Comparison of ENCODE assay signal across 8 mouse cellular contexts in the genomic region with DNA sequence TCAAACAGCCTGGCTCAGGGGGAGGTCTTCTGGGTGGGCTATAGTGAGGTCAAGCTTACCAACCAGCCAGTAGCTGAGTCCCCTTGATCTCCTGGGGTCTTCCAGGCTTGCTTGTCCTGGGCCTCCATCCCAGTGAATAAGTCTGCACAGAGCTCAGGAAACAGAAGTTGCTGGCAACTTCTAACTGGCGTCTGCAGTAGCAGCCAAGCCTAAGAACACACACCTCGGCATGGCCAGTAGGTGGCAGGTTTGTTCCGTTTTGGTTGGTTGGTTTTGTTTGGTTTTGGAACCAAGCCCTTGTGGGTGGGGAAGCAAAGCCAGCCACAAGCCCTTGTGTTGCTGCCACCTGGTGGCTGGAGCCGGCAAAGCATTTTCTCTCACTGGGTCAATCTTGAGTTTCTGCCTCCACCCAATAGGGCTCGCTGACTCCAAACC. TPM values are rescaled to one million over a fixed set of nuclear protein-coding genes. Genes with fewer than 3 reads are reported as not detected.
DNase-seq lines count a peak whose midpoint lies in the region; ATAC-seq lines count a peak whose summit lies in the region.

No protein-coding gene starts in this region.

- peak; percentile 99 for ATAC-seq in inflammation-experienced regulatory T-cells, adult 6 months
- ATAC-seq in megakaryocyte progenitor cell, adult 5-6 weeks (replicated peaks; ENCODE audit: poor library complexity) = peak; percentile 99

- peak; percentile 96 to 97 for DNase-seq in adrenal gland, adult 18-20 months (ENCODE audit: low spot score in 2 of 2)
- peak; percentile 95 for DNase-seq in embryo, embryonic 11 days
- DNase-seq in gastrocnemius, postnatal 25 days = peak; percentile 89
- DNase-seq in left cerebral cortex, adult 9 months (ENCODE audit: low spot score in 2 of 2) = peak; percentile 87 to 98
- DNase-seq in right cerebral cortex, postnatal 10 days (ENCODE audit: low spot score in 2 of 2) = peak; percentile 96
- DNase-seq in urinary bladder, postnatal 14 days (ENCODE audit: low spot score) = peak; percentile 98

RNA-seq across cellular contexts. Expression of a gene that starts 5.5 kb away (rescaled TPM):
- 1 to 10 TPM; 1.7 to 1.8 TPM for total RNA-seq in adrenal gland, adult 18-20 months (2021)
- total RNA-seq in gastrocnemius, postnatal 25 days (2021) = under 1 TPM in 1 of 2 experiments, not detected in 1; 0.32 TPM
- 10 to 100 TPM in 1 of 3 experiments, 1 to 10 TPM in 2; 1.2 to 17.5 (median 4.1) TPM for polyA plus RNA-seq in inflammation-experienced regulatory T-cells, adult 6 months (2017; shearing (Covaris generic))
- 7.7 and 10.3 TPM in 2 replicates for total RNA-seq in megakaryocyte progenitor cell, adult 5-6 weeks (2015)
- 10.2 and 14.1 TPM in 2 replicates for total RNA-seq in megakaryocyte progenitor cell, adult 5-6 weeks (2017)

RNA-seq across cellular contexts. Expression of a gene that starts 24.4 kb away (rescaled TPM):
- total RNA-seq in adrenal gland, adult 18-20 months (2021) = not detected
- total RNA-seq in gastrocnemius, postnatal 25 days (2021) = not detected
- not detected for polyA plus RNA-seq in inflammation-experienced regulatory T-cells, adult 6 months (2017; shearing (Covaris generic))
- total RNA-seq in megakaryocyte progenitor cell, adult 5-6 weeks (2015) = not detected in 2 replicates
- total RNA-seq in megakaryocyte progenitor cell, adult 5-6 weeks (2017) = not detected in 2 replicates

RNA-seq across cellular contexts. Expression of a gene that starts 26.2 kb away (rescaled TPM):
- total RNA-seq in adrenal gland, adult 18-20 months (2021) = 1 to 10 TPM; 4.4 to 7.0 TPM
- total RNA-seq in gastrocnemius, postnatal 25 days (2021) = 1 to 10 TPM; 4.8 to 5.9 TPM
- polyA plus RNA-seq in inflammation-experienced regulatory T-cells, adult 6 months (2017; shearing (Covaris generic)) = under 1 TPM; 0.35 to 0.52 (median 0.37) TPM
- total RNA-seq in megakaryocyte progenitor cell, adult 5-6 weeks (2015) = 1.1 and 1.6 TPM in 2 replicates
- total RNA-seq in megakaryocyte progenitor cell, adult 5-6 weeks (2017) = 0.20 and 0.42 TPM in 2 replicates

RNA-seq across cellular contexts. Expression of a gene that starts 55.9 kb away (rescaled TPM):
- total RNA-seq in adrenal gland, adult 18-20 months (2021) = 100 to 1,000 TPM; 168 to 202 TPM
- total RNA-seq in gastrocnemius, postnatal 25 days (2021) = 100 to 1,000 TPM; 105 to 114 TPM
- 100 to 1,000 TPM; 156 to 182 (median 163) TPM for polyA plus RNA-seq in inflammation-experienced regulatory T-cells, adult 6 months (2017; shearing (Covaris generic))
- 19.0 and 26.5 TPM in 2 replicates for total RNA-seq in megakaryocyte progenitor cell, adult 5-6 weeks (2015)
- 249 and 357 TPM in 2 replicates for total RNA-seq in megakaryocyte progenitor cell, adult 5-6 weeks (2017)

Comparison
In these comparisons a context has a peak if more than half of its experiments do, and no peak if none do; other contexts are left out.
1. Peak in every context shown above with its lines: DNase-seq and ATAC-seq.